Mouse (Mus musculus) hindbrain, embryonic 14.5 days (tissue): ENCODE measurements around the gene Mob3a. TPM values are rescaled to one million over a fixed set of nuclear protein-coding genes. Genes with fewer than 3 reads are reported as not detected.

Experiments
- ATAC-seq: fragments of 200-750 bp; cut with Nextera tagmentation; 2 replicates; pipeline ENCODE4 v1.8.0; 2017; ENCODE audit warnings: moderate number of reproducible peaks, mild to moderate bottlenecking, moderate TSS enrichment, moderate library complexity; ENCODE audit not compliant: low FRiP score
- DNase-seq: peaks from one replicate; pipeline ENCODE4 v3.0.0-alpha.2; 2015; ENCODE audit warnings: low spot score
- H3K27ac ChIP-seq: fragments of 300-500 bp; sonication (generic); 2 replicates; pipeline ENCODE4 v1.5.1; 2014; ENCODE audit warnings: mild to moderate bottlenecking, moderate library complexity
- H3K27me3 ChIP-seq: fragments of 300-500 bp; sonication (generic); 2 replicates; pipeline ENCODE4 v1.6.1; 2014; ENCODE audit warnings: mild to moderate bottlenecking, low read length, mixed read lengths; ENCODE audit not compliant: control insufficient read depth, insufficient read depth
- H3K36me3 ChIP-seq: fragments of 300-500 bp; sonication (generic); replicated peaks from 2 replicates; pipeline ENCODE4 v1.6.1; 2014; ENCODE audit not compliant: control insufficient read depth, insufficient read depth
- H3K4me1 ChIP-seq: fragments of 300-500 bp; sonication (generic); replicated peaks from 2 replicates; pipeline ENCODE4 v1.6.1; 2014; ENCODE audit warnings: antibody characterized with exemption, low read length, mixed read lengths; ENCODE audit not compliant: control insufficient read depth, insufficient read depth
- H3K4me2 ChIP-seq: fragments of 300-500 bp; sonication (generic); replicated peaks from 2 replicates; pipeline ENCODE4 v1.6.1; 2014; ENCODE audit warnings: mild to moderate bottlenecking, moderate library complexity
- H3K4me3 ChIP-seq: fragments of 300-500 bp; sonication (generic); replicated peaks from 2 replicates; pipeline ENCODE4 v1.5.1; 2014; ENCODE audit warnings: mild to moderate bottlenecking, low read length
- H3K9ac ChIP-seq: fragments of 300-500 bp; sonication (generic); 2 replicates; pipeline ENCODE4 v1.6.1; 2014
- H3K9me3 ChIP-seq: fragments of 300-500 bp; sonication (generic); 2 replicates; pipeline ENCODE4 v1.6.1; 2016; ENCODE audit warnings: low read length; ENCODE audit not compliant: control insufficient read depth
- WGBS: fragments of 180-500 bp; shearing (Covaris S2); extraction: QIAGEN DNeasy Blood & Tissue Kit; methylation state at CpG from one replicate; pipeline ENCODE4 v1.1.7; 2014; 5-methylcytosine and 5-hydroxymethylcytosine counted together
- polyA plus RNA-seq: library from polyadenylated mRNA; unstranded; fragments of >200 nt; fragmentation: Nextera tagmentation; extraction: Ambion mirVana; gene quantifications from 2 replicates; pipeline ENCODE4 v1.2.1, GENCODE M21; 2014

Gene Mob3a
- polyA plus RNA-seq, 1 experiment from 2014 or later: 47.1 TPM

DNA sequence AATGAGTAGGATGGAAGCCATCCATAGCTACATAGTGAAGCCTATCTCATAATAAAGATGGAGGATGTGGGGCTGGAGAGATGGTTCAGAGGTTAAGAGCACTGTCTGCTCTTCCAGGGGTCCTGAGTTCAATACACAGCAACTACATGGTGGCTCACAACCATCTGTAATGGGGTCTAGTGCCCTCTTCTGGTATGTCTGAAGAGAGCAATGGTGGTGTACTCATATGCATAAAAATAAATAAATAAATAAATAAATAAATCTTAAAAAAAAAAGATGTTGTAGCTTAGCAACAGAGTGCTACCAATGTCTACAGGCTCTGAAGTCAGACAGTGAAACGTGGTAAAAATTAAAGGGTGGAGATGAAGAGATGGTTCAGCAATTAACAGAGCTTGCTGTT lies 36.9 kb upstream of the Mob3a start:
- Histone ChIP-seq H3K4me3 (no peak overlapping the region), H3K4me2 (no peak overlapping the region), H3K27me3 (no peaks in the 10 kb centered on the region), H3K36me3 (peaks cover 14% of the 10 kb centered on the region), H3K4me1 (peaks cover 24% of the 10 kb centered on the region), H3K27ac (no peak overlapping the region), H3K9me3 (no peaks in the 10 kb centered on the region), H3K9ac (no peak overlapping the region)
- no peak for DNase-seq
- ATAC-seq: no peak
- 64% methylated on average over 1 of the region's 1 CpGs for WGBS

DNA sequence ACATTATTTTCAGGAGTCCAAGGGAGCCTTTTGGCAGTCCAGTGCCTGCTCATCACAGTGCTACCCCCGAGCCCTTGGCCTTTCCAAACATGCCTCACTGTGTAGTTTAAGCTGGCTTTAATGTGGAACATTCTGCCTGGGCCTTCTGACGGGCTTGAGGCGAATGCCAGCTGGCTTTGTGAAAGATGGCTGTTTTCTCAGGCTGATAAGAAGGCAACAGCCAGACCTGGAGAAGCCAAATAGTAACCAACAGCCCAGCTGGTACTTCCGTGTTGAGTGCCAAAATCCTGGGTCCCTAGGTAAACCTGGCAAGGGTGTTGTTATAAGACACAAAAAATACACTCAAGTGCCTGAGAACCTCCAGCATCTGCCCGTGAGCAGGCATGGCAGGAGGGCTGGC lies 35.0 kb upstream of the Mob3a start:
- Histone ChIP-seq H3K27ac (0 out of 2 replicates have a peak overlapping the region, but pooled peaks have one; percentile 12), H3K4me1 (peaks cover 20% of the 10 kb centered on the region), H3K4me2 (no peak overlapping the region), H3K36me3 (peaks cover 32% of the 10 kb centered on the region), H3K27me3 (no peaks in the 10 kb centered on the region), H3K9me3 (no peaks in the 10 kb centered on the region), H3K4me3 (no peak overlapping the region), H3K9ac (no peak overlapping the region; the same call in 1 of the 2 replicates)
- no peak for ATAC-seq
- no peak for DNase-seq
- 74% methylated on average over 5 of the region's 5 CpGs for WGBS

GRCm38 (mm10) chr10:80732611-80733101 lies 30.9 kb upstream of the Mob3a start:
- Histone ChIP-seq H3K9me3 (no peaks in the 10 kb centered on the region), H3K27me3 (no peaks in the 10 kb centered on the region), H3K4me1 (no peaks in the 10 kb centered on the region), H3K4me2 (no peak overlapping the region), H3K4me3 (no peak overlapping the region), H3K9ac (no peak overlapping the region), H3K27ac (no peak overlapping the region), H3K36me3 (peaks cover 73% of the 10 kb centered on the region)
- no peak for DNase-seq
- no peak for ATAC-seq
- 92% methylated on average over 6 of the region's 6 CpGs for WGBS

GRCm38 (mm10) chr10:80727369-80728127 lies 25.8 kb upstream of the Mob3a start:
- ATAC-seq (no peak), DNase-seq (no peak)
- Histone ChIP-seq H3K4me1 (no peaks in the 10 kb centered on the region), H3K27me3 (no peaks in the 10 kb centered on the region), H3K9ac (no peak overlapping the region), H3K4me2 (no peak overlapping the region), H3K4me3 (no peak overlapping the region), H3K36me3 (peaks cover 99% of the 10 kb centered on the region), H3K27ac (no peak overlapping the region), H3K9me3 (no peaks in the 10 kb centered on the region)
- WGBS: 73% methylated on average over 5 of the region's 5 CpGs

DNA sequence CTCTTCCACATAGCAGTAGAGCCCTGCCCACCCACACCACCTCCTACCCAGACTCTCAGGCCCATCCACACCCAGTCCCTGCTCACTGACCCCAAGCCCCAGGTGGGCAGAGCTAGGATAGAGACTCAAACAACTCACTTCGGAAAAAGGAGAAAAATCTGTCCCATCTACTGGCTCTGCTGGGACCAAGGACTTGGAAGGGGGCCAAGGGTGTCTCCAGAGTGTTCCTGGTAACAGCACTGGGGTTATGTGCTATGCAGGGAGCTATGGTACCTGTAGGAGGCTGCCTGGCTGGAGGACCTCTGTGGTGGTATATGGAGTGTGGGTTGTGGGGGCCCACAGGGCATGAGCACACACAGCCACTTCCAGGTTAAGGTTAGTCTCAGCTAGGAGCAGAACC lies 15.5 kb upstream of the Mob3a start:
- no peaks in the 10 kb centered on the region for H3K9me3 ChIP-seq
- H3K27ac ChIP-seq: no peak overlapping the region
- no peak overlapping the region for H3K4me2 ChIP-seq
- DNase-seq: no peak
- no peak for ATAC-seq
- H3K27me3 ChIP-seq: no peaks in the 10 kb centered on the region
- WGBS: 94% methylated on average over 1 of the region's 1 CpGs
- peaks cover 100% of the 10 kb centered on the region for H3K36me3 ChIP-seq
- H3K9ac ChIP-seq: no peak overlapping the region
- H3K4me1 ChIP-seq: no peaks in the 10 kb centered on the region
- H3K4me3 ChIP-seq: no peak overlapping the region

GRCm38 (mm10) chr10:80710834-80711233 lies 9.1 kb upstream of the Mob3a start:
- H3K9me3 ChIP-seq: no peaks in the 10 kb centered on the region
- H3K4me1 ChIP-seq: no peaks in the 10 kb centered on the region
- ATAC-seq (no peak), DNase-seq (no peak)
- H3K9ac ChIP-seq: no peak overlapping the region
- peaks cover 100% of the 10 kb centered on the region for H3K36me3 ChIP-seq
- WGBS: 87% methylated on average over 3 of the region's 3 CpGs
- H3K27ac ChIP-seq: no peak overlapping the region
- H3K4me2 ChIP-seq: no peak overlapping the region
- H3K27me3 ChIP-seq: no peaks in the 10 kb centered on the region
- no peak overlapping the region for H3K4me3 ChIP-seq

DNA sequence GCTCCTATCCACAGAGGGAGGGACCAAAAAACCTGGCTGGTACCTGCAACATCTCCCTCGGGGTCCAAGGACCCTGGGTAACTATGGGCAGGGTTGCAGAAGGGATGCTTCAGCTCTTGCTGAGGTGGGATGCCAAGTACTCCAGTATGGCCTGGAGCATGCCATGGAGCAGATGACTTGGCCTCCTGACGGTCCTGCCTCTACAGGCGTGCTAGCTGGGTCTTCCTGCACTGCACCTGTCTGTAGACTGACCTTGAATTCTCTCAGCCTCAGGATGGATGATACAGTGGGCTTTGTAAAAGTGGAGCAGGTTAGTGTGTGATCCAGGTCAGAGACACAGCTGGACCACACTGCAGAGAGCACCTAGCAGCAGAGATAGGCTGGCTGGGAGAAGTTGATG lies 3.7 kb upstream of the Mob3a start:
- peaks cover 20% of the 10 kb centered on the region for H3K4me1 ChIP-seq
- no peak for DNase-seq

GRCm38 (mm10) chr10:80705033-80705432 lies 3.3 kb upstream of the Mob3a start:
- no peaks in the 10 kb centered on the region for H3K9me3 ChIP-seq
- H3K4me3 ChIP-seq: no peak overlapping the region
- no peak overlapping the region for H3K4me2 ChIP-seq
- no peak overlapping the region for H3K9ac ChIP-seq
- ATAC-seq (no peak), DNase-seq (no peak)
- peaks cover 24% of the 10 kb centered on the region for H3K4me1 ChIP-seq
- WGBS: 69% methylated on average over 3 of the region's 3 CpGs
- no peak overlapping the region for H3K27ac ChIP-seq
- no peaks in the 10 kb centered on the region for H3K27me3 ChIP-seq
- H3K36me3 ChIP-seq: peaks cover 51% of the 10 kb centered on the region

More for the DNA sequence above, 3.7 kb upstream of the Mob3a start:
- Histone ChIP-seq H3K36me3 (peaks cover 56% of the 10 kb centered on the region), H3K4me3 (no peak overlapping the region), H3K4me2 (no peak overlapping the region), H3K9ac (no peak overlapping the region), H3K9me3 (no peaks in the 10 kb centered on the region), H3K27me3 (no peaks in the 10 kb centered on the region), H3K27ac (no peak overlapping the region)
- ATAC-seq: no peak
- 83% methylated on average over 3 of the region's 3 CpGs for WGBS

DNA sequence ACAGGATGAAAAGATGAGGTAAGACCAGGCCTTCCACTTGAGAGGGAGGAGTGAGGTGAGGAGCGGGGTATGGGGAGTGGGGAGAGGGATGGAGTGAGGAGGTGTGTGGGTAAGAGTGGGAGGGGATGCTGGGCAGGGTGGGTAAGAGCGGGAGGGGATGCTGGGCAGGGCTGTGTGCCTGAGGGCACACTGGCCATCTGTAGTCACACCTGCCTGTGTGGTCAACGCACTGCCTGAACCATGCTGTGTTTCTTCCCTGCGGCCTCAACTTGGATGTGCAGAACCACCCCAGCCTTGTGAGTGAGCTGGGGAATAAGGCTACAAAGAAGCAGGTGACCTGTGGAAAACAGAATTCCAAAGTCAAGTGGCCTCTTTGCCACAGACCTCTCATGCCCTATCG lies 2.6 kb upstream of the Mob3a start:
- no peaks in the 10 kb centered on the region for H3K27me3 ChIP-seq
- no peak overlapping the region for H3K4me2 ChIP-seq
- WGBS: 87% methylated on average over 5 of the region's 5 CpGs
- H3K4me3 ChIP-seq: no peak overlapping the region
- H3K27ac ChIP-seq: no peak overlapping the region
- H3K36me3 ChIP-seq: peaks cover 45% of the 10 kb centered on the region
- ATAC-seq (no peak), DNase-seq (no peak)
- H3K9ac ChIP-seq: no peak overlapping the region
- H3K4me1 ChIP-seq: peaks cover 31% of the 10 kb centered on the region
- H3K9me3 ChIP-seq: no peaks in the 10 kb centered on the region
